Comparison of ENCODE assay signal across 8 mouse cellular contexts in the genomic region with DNA sequence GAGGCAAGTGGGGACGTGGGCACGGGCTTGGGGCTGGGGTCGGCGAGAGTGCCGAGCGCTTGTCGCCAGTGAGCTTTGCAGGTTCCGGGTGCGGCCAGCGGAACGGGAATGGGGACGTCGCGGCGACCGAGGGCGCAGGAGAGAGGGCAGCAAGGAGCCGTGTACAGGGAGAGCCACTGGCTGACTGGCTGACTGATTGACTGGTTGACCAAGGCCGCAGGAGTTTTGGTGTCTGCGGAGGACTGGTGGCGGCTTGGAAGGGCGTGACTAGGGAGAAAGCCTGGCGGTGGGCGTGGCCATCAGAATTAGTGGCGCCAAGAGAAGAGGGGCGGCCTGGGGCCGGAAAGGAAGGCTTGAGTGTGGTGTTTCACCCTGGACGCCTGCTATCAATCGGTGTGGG. TPM values are rescaled to one million over a fixed set of nuclear protein-coding genes. Genes with fewer than 3 reads are reported as not detected.
DNase-seq lines count a peak whose midpoint lies in the region; ATAC-seq lines count a peak whose summit lies in the region.
"Not testable (repeated sequence)": the region's sequence is repeated elsewhere in the genome, so short reads cannot be mapped to it uniquely, and the experiment has no call there.

No protein-coding gene starts in this region.

- peak overlapping the region; percentile 58 for H3K4me3 ChIP-seq in forebrain, embryonic 11.5 days (ENCODE audit: low read depth, low read length)
- peak overlapping the region; percentile 88 for H3K4me3 ChIP-seq in heart, embryonic 16.5 days (ENCODE audit: low read length)
- H3K4me3 ChIP-seq in liver, embryonic 11.5 days (ENCODE audit: low read depth, low read length) = peak overlapping the region; percentile 73
- H3K4me3 ChIP-seq in midbrain, embryonic 11.5 days (ENCODE audit: low read depth, low read length) = peak overlapping the region; percentile 60

- H3K27ac ChIP-seq in forebrain, embryonic 11.5 days (ENCODE audit: low read depth, low read length) = peak overlapping the region; percentile 79; the same call in 1 of the 2 replicates
- peak overlapping the region; percentile 96; the same call in 1 of the 2 replicates for H3K27ac ChIP-seq in heart, embryonic 16.5 days (ENCODE audit: low read length)
- H3K27ac ChIP-seq in liver, embryonic 11.5 days (ENCODE audit: low read depth, low read length); midbrain, embryonic 11.5 days (ENCODE audit: low read depth, low read length): not testable (repeated sequence)

- peak overlapping the region; percentile 77; the same call in 1 of the 2 replicates for H3K9ac ChIP-seq in forebrain, embryonic 11.5 days (ENCODE audit: low read length)
- peak overlapping the region; percentile 92 for H3K9ac ChIP-seq in heart, embryonic 16.5 days (ENCODE audit: low read length)
- peak overlapping the region; percentile 86 for H3K9ac ChIP-seq in liver, embryonic 11.5 days (ENCODE audit: low read depth, low read length)
- H3K9ac ChIP-seq in midbrain, embryonic 11.5 days (ENCODE audit: low read length) = peak overlapping the region; percentile 82; the same call in 1 of the 2 replicates

- peak; percentile 45 for DNase-seq in cerebellum, adult 11-12 months
- not testable (repeated sequence) for DNase-seq in forebrain, embryonic 11.5 days (ENCODE audit: low spot score); liver, embryonic 11.5 days (ENCODE audit: low spot score)
- peak; percentile 12 for DNase-seq in kidney, adult 11 months
- DNase-seq in midbrain, embryonic 11.5 days (ENCODE audit: low spot score, missing footprints) = peak; percentile 82
- DNase-seq in retina, postnatal 1 day = peak; percentile 32

- H3K36me3 ChIP-seq in forebrain, embryonic 11.5 days (ENCODE audit: control insufficient read depth, insufficient read depth, low read length) = not testable (repeated sequence)
- peaks cover 26% of the 10 kb centered on the region for H3K36me3 ChIP-seq in heart, embryonic 16.5 days (ENCODE audit: control insufficient read depth, insufficient read depth)
- H3K36me3 ChIP-seq in liver, embryonic 11.5 days (ENCODE audit: control insufficient read depth, insufficient read depth, low read length) = peaks cover 34% of the 10 kb centered on the region
- H3K36me3 ChIP-seq in midbrain, embryonic 11.5 days (ENCODE audit: control insufficient read depth, insufficient read depth, low read length) = peaks cover 15% of the 10 kb centered on the region

- not testable (repeated sequence) for H3K27me3 ChIP-seq in forebrain, embryonic 11.5 days (ENCODE audit: control insufficient read depth, insufficient read depth, low read length); heart, embryonic 16.5 days (ENCODE audit: control insufficient read depth, insufficient read depth, low read length); liver, embryonic 11.5 days (replicated peaks; ENCODE audit: control insufficient read depth, insufficient read depth, low read length); midbrain, embryonic 11.5 days (ENCODE audit: control insufficient read depth, insufficient read depth, low read length)

- not testable (repeated sequence) for H3K9me3 ChIP-seq in forebrain, embryonic 11.5 days (ENCODE audit: control insufficient read depth, low read length); heart, embryonic 16.5 days (replicated peaks; ENCODE audit: control insufficient read depth, low read length); liver, embryonic 11.5 days (ENCODE audit: control insufficient read depth, low read length); midbrain, embryonic 11.5 days (ENCODE audit: control insufficient read depth, low read length)

- peak overlapping the region; percentile 66; the same call in 1 of the 2 replicates for H3K4me2 ChIP-seq in forebrain, embryonic 11.5 days (ENCODE audit: low read depth, low read length, severe bottlenecking)
- peak overlapping the region; percentile 77 for H3K4me2 ChIP-seq in heart, embryonic 16.5 days (ENCODE audit: low read depth, low read length)
- H3K4me2 ChIP-seq in liver, embryonic 11.5 days = peak overlapping the region; percentile 83; the same call in 1 of the 2 replicates
- peak overlapping the region; percentile 69; the same call in 1 of the 2 replicates for H3K4me2 ChIP-seq in midbrain, embryonic 11.5 days

- not testable (repeated sequence) for H3K4me1 ChIP-seq in forebrain, embryonic 11.5 days (replicated peaks; ENCODE audit: control insufficient read depth, insufficient read depth, low read length); heart, embryonic 16.5 days (ENCODE audit: control insufficient read depth, insufficient read depth, low read length); liver, embryonic 11.5 days (replicated peaks; ENCODE audit: control insufficient read depth, insufficient read depth, low read length); midbrain, embryonic 11.5 days (ENCODE audit: control insufficient read depth, insufficient read depth, low read length)

- peak; percentile 24 for ATAC-seq in CD4-positive, CD25-positive, alpha-beta regulatory T cell, adult 4 months
- peak; percentile 73 for ATAC-seq in forebrain, embryonic 11.5 days (replicated peaks; ENCODE audit: low FRiP score)
- peak; percentile 52 for ATAC-seq in heart, embryonic 16.5 days (replicated peaks; ENCODE audit: extremely low read depth, insufficient read depth, low FRiP score)
- peak; percentile 74 for ATAC-seq in liver, embryonic 11.5 days (replicated peaks; ENCODE audit: low FRiP score)
- ATAC-seq in midbrain, embryonic 11.5 days (ENCODE audit: low FRiP score) = peak; percentile 78

- under 1% methylated on average over 11 of the region's 29 CpGs for WGBS in forebrain, embryonic 11.5 days
- WGBS in heart, embryonic 16.5 days = 0% methylated on average over 13 of the region's 29 CpGs
- WGBS in liver, embryonic 11.5 days = 0% methylated on average over 12 of the region's 29 CpGs
- whole genome bisulfite sequencing in midbrain, embryonic 11.5 days = 2% methylated on average over 10 of the region's 29 CpGs

RNA-seq across cellular contexts. Expression of a gene that starts 0.4 kb away (rescaled TPM):
- 1 to 10 TPM; 3.8 to 4.3 TPM for polyA plus RNA-seq in CD4-positive, CD25-positive, alpha-beta regulatory T cell, adult 4 months (2017; shearing (Covaris generic))
- 7.4 and 11.5 TPM in 2 replicates for polyA plus RNA-seq in forebrain, embryonic 11.5 days (2014; fragmentation: Nextera tagmentation; extraction: Ambion mirVana)
- polyA plus RNA-seq in heart, embryonic 16.5 days (2015; fragmentation: Nextera tagmentation; extraction: Ambion mirVana) = 6.8 and 7.8 TPM in 2 replicates
- 2.9 and 4.0 TPM in 2 replicates for polyA plus RNA-seq in liver, embryonic 11.5 days (2014; fragmentation: Nextera tagmentation; extraction: Ambion mirVana)
- 8.9 and 9.2 TPM in 2 replicates for polyA plus RNA-seq in midbrain, embryonic 11.5 days (2014; fragmentation: Nextera tagmentation; extraction: Ambion mirVana)

RNA-seq across cellular contexts. Expression of a gene that starts 1.9 kb away (rescaled TPM):
- polyA plus RNA-seq in CD4-positive, CD25-positive, alpha-beta regulatory T cell, adult 4 months (2017; shearing (Covaris generic)) = 10 to 100 TPM; 25.2 to 31.1 TPM
- polyA plus RNA-seq in forebrain, embryonic 11.5 days (2014; fragmentation: Nextera tagmentation; extraction: Ambion mirVana) = 159 and 172 TPM in 2 replicates
- polyA plus RNA-seq in heart, embryonic 16.5 days (2015; fragmentation: Nextera tagmentation; extraction: Ambion mirVana) = 52.0 and 58.2 TPM in 2 replicates
- polyA plus RNA-seq in liver, embryonic 11.5 days (2014; fragmentation: Nextera tagmentation; extraction: Ambion mirVana) = 171 and 177 TPM in 2 replicates
- 136 and 137 TPM in 2 replicates for polyA plus RNA-seq in midbrain, embryonic 11.5 days (2014; fragmentation: Nextera tagmentation; extraction: Ambion mirVana)

RNA-seq across cellular contexts. Expression of a gene that starts 45.5 kb away (rescaled TPM):
- polyA plus RNA-seq in CD4-positive, CD25-positive, alpha-beta regulatory T cell, adult 4 months (2017; shearing (Covaris generic)) = under 1 TPM; 0.28 to 0.34 TPM
- 1.9 and 3.1 TPM in 2 replicates for polyA plus RNA-seq in forebrain, embryonic 11.5 days (2014; fragmentation: Nextera tagmentation; extraction: Ambion mirVana)
- 0.39 and 0.67 TPM in 2 replicates for polyA plus RNA-seq in heart, embryonic 16.5 days (2015; fragmentation: Nextera tagmentation; extraction: Ambion mirVana)
- 1.3 and 2.1 TPM in 2 replicates for polyA plus RNA-seq in liver, embryonic 11.5 days (2014; fragmentation: Nextera tagmentation; extraction: Ambion mirVana)
- 1.4 and 1.8 TPM in 2 replicates for polyA plus RNA-seq in midbrain, embryonic 11.5 days (2014; fragmentation: Nextera tagmentation; extraction: Ambion mirVana)

Comparison
In these comparisons a context has a peak if more than half of its experiments do, and no peak if none do; other contexts are left out.
1. ATAC-seq: peak in every context shown above with its lines; median percentile 78 in midbrain, embryonic 11.5 days; 74 in liver, embryonic 11.5 days; 73 in forebrain, embryonic 11.5 days; 52 in heart, embryonic 16.5 days; 24 in CD4-positive, CD25-positive, alpha-beta regulatory T cell, adult 4 months.